Mouse (Mus musculus): Measurements from ENCODE around the gene Snx29.
"Not testable (repeated sequence)": the region's sequence is repeated elsewhere in the genome, so short reads cannot be mapped to it uniquely, and the experiment has no call there.

Gene Snx29

GRCm38 (mm10) chr16:11359919-11360318 lies 37.2 kb downstream of the Snx29 start:
- no peak for DNase-seq (ENCODE audit: low spot score in 2 of 2)

- not testable (repeated sequence) for DNase-seq (ENCODE audit: low spot score in 2 of 2)
Measured at GRCm38 (mm10) chr16:11360576-11360975, 37.9 kb downstream of the Snx29 start.

GRCm38 (mm10) chr16:11365626-11366025 lies 42.9 kb downstream of the Snx29 start:
- DNase-seq (ENCODE audit: low spot score in 2 of 2): no peak

- no peak for DNase-seq (ENCODE audit: low spot score in 2 of 2)
Measured at GRCm38 (mm10) chr16:11366851-11367250, 44.1 kb downstream of the Snx29 start.

GRCm38 (mm10) chr16:11368412-11368811 lies 45.7 kb downstream of the Snx29 start:
- no peak for DNase-seq (ENCODE audit: low spot score in 2 of 2)

GRCm38 (mm10) chr16:11369162-11369561 lies 46.5 kb downstream of the Snx29 start:
- no peak for DNase-seq (ENCODE audit: low spot score in 2 of 2)

GRCm38 (mm10) chr16:11369642-11370041 lies 46.9 kb downstream of the Snx29 start:
- no peak for DNase-seq (ENCODE audit: low spot score in 2 of 2)

- DNase-seq (ENCODE audit: low spot score in 2 of 2): no peak
Measured at GRCm38 (mm10) chr16:11370132-11370544, 47.4 kb downstream of the Snx29 start.

GRCm38 (mm10) chr16:11379264-11379663 lies 56.6 kb downstream of the Snx29 start:
- DNase-seq (ENCODE audit: low spot score in 2 of 2): no peak

- no peak for DNase-seq (ENCODE audit: low spot score in 2 of 2)
Measured at GRCm38 (mm10) chr16:11380038-11380437, 57.3 kb downstream of the Snx29 start.

- DNase-seq (ENCODE audit: low spot score in 2 of 2): no peak
Measured at GRCm38 (mm10) chr16:11380871-11381270, 58.2 kb downstream of the Snx29 start.

GRCm38 (mm10) chr16:11384361-11384760 lies 61.7 kb downstream of the Snx29 start:
- no peak for DNase-seq (ENCODE audit: low spot score in 2 of 2)

GRCm38 (mm10) chr16:11385150-11385549 lies 62.4 kb downstream of the Snx29 start:
- DNase-seq (ENCODE audit: low spot score in 2 of 2): no peak

- no peak for DNase-seq (ENCODE audit: low spot score in 2 of 2)
Measured at GRCm38 (mm10) chr16:11385798-11386197, 63.1 kb downstream of the Snx29 start.

- no peak for DNase-seq (ENCODE audit: low spot score in 2 of 2)
Measured at GRCm38 (mm10) chr16:11386221-11386620, 63.5 kb downstream of the Snx29 start.

- no peak for DNase-seq (ENCODE audit: low spot score in 2 of 2)
Measured at GRCm38 (mm10) chr16:11388085-11388484, 65.4 kb downstream of the Snx29 start.

- DNase-seq (ENCODE audit: low spot score in 2 of 2): no peak
Measured at GRCm38 (mm10) chr16:11389324-11389723, 66.6 kb downstream of the Snx29 start.

- no peak for DNase-seq (ENCODE audit: low spot score in 2 of 2)
Measured at GRCm38 (mm10) chr16:11396570-11396969, 73.9 kb downstream of the Snx29 start.

- DNase-seq (ENCODE audit: low spot score in 2 of 2): no peak
Measured at GRCm38 (mm10) chr16:11399386-11399785, 76.7 kb downstream of the Snx29 start.

- DNase-seq (ENCODE audit: low spot score in 2 of 2): no peak
Measured at GRCm38 (mm10) chr16:11399845-11400565, 77.3 kb downstream of the Snx29 start.

- DNase-seq (ENCODE audit: low spot score in 2 of 2): no peak
Measured at GRCm38 (mm10) chr16:11400936-11401335, 78.2 kb downstream of the Snx29 start.

GRCm38 (mm10) chr16:11405193-11405592 lies 82.5 kb downstream of the Snx29 start:
- DNase-seq (ENCODE audit: low spot score in 2 of 2): no peak

- no peak for DNase-seq (ENCODE audit: low spot score in 2 of 2)
Measured at GRCm38 (mm10) chr16:11406201-11406600, 83.5 kb downstream of the Snx29 start.

- DNase-seq (ENCODE audit: low spot score in 2 of 2): no peak
Measured at GRCm38 (mm10) chr16:11406622-11407021, 83.9 kb downstream of the Snx29 start.
